Mouse (Mus musculus): ENCODE data around the gene Wfdc13. TPM values are rescaled to one million over a fixed set of nuclear protein-coding genes. Genes with fewer than 3 reads are reported as not detected.
"Not testable (repeated sequence)": the region's sequence is repeated elsewhere in the genome, so short reads cannot be mapped to it uniquely, and the experiment has no call there.

Wfdc13 gene
- total RNA-seq, 2 experiments from 2014 or later, result not detected

- peak overlapping the region; percentile 46 for H3K4me3 ChIP-seq
- peak; percentile 51 to 54 for DNase-seq (ENCODE audit: low spot score in 2 of 2)
- no peak overlapping the region for H3K27ac ChIP-seq
- peak; percentile 81 for TF ChIP-seq CTCF (conservative IDR thresholded peaks at IDR 0.05)
Measured at GRCm38 (mm10) chr2:164678848-164679625, 5.9 kb upstream of the Wfdc13 start.

DNA sequence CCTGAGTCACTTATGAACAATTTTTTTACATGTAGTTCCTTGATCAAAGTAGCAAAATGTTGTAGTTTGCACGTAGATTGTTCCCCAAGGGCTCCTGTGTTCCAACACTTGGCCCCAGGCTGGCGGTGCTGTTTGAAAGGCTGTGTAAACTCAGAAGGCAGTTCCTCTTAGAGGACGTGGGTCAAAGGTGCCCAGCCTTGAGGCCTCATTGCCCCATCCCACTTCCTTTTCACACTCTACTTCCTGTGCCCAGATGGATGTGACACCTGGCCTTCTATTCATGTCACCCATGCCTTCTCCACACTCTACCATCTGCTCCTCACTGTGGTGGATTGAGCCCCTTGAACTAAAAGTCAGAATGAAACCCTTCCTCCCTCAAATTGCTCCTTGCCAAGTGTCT, 5.0 kb upstream of the Wfdc13 start:
- TF ChIP-seq CTCF (conservative IDR thresholded peaks at IDR 0.05), result no peak
- Histone ChIP-seq H3K27ac (no peak overlapping the region), H3K4me3 (no peak overlapping the region)
- no peak for DNase-seq (ENCODE audit: low spot score in 2 of 2)

- H3K27ac ChIP-seq, result no peak within 1 kb of the TSS
- DNase-seq (ENCODE audit: low spot score in 2 of 2), result no peak
- no peak within 1 kb of the TSS for H3K4me3 ChIP-seq
- TF ChIP-seq CTCF (conservative IDR thresholded peaks at IDR 0.05), result no peak
Measured at GRCm38 (mm10) chr2:164698201-164698600, 13.3 kb downstream of the Wfdc13 start, which contains the start of gene Spint4. Gene Spint4 (plus strand): TSS chr2:164698501.

- DNase-seq (ENCODE audit: low spot score in 2 of 2), result no peak
- Histone ChIP-seq H3K4me3 (no peak overlapping the region), H3K27ac (no peak overlapping the region)
- TF ChIP-seq CTCF (conservative IDR thresholded peaks at IDR 0.05), result no peak
Measured at GRCm38 (mm10) chr2:164700959-164701358, 16.1 kb downstream of the Wfdc13 start.

DNA sequence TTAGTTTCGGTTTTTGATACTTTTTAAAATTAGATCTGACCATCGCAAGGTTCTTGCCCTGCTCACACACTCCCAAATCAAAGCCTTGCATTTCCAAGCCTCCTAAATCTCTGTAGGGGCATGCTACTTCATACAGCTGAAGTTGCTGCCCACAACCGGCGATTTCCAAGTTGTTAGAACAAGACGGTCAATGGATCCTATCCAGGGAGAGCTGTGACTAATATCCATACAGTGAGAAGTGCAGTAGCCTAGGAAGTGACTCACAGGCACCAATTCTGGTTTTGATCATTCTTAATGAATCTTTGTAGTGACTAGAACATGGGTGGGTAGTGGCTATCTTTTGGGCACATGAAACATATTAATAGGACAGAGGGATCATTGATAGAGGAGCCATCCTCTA, 16.9 kb downstream of the Wfdc13 start:
- H3K27ac ChIP-seq, result no peak overlapping the region
- TF ChIP-seq CTCF (conservative IDR thresholded peaks at IDR 0.05), result no peak
- DNase-seq (ENCODE audit: low spot score in 2 of 2), result no peak
- no peak overlapping the region for H3K4me3 ChIP-seq

DNA sequence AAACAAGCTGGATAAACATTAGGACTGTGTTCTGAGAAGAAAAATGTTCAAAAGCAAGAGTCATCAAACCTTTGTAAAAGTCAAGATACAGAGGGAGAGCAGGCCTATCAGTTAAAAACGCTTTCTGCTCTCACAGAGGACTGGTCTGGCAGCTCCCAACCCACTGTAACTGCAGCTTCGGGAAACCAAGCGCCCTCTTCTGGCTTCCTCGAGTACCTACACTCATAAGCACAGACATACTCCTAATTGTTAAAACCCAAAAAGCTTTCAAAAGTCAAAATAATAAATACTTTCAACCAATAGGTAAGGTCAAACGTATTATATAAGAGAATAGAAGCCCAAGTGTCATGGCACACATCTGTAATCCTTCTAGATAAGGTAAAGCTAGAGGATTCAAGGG, 19.3 kb downstream of the Wfdc13 start:
- TF ChIP-seq CTCF (conservative IDR thresholded peaks at IDR 0.05), result no peak; the same call in 1 of the 2 replicates
- DNase-seq (ENCODE audit: low spot score in 2 of 2), result no peak
- Histone ChIP-seq H3K4me3 (no peak overlapping the region), H3K27ac (no peak overlapping the region)

DNA sequence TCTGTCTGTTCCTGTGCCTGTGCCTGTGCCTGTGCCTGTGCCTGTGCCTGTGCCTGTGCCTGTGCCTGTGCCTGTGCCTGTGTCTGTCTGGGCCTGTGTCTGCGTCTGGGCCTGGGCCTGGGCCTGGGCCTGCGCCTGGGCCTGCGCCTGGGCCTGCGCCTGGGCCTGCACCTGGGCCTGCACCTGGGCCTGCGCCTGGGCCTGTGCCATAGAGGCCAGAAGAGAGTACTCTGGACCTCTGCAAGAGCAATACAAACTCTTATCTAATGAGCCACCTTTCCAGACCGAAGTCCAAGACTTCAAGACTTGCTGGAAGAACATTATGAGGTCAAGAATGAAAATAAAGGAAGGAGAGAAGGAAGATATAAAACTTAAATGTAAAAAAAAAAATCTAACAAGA, 20.4 kb downstream of the Wfdc13 start:
- Histone ChIP-seq H3K4me3 (no peak overlapping the region), H3K27ac (no peak overlapping the region)
- no peak for DNase-seq (ENCODE audit: low spot score in 2 of 2)
- no peak for TF ChIP-seq CTCF (conservative IDR thresholded peaks at IDR 0.05)

GRCm38 (mm10) chr2:164705991-164706390, 21.1 kb downstream of the Wfdc13 start:
- DNase-seq (ENCODE audit: low spot score in 2 of 2), result no peak
- Histone ChIP-seq H3K4me3 (no peak overlapping the region), H3K27ac (no peak overlapping the region)
- TF ChIP-seq CTCF (conservative IDR thresholded peaks at IDR 0.05), result no peak

- no peak for TF ChIP-seq CTCF (conservative IDR thresholded peaks at IDR 0.05)
Measured at GRCm38 (mm10) chr2:164715005-164715404, 30.1 kb downstream of the Wfdc13 start, which contains the start of gene Spint5. Gene Spint5 (plus strand): TSS chr2:164715305.

GRCm38 (mm10) chr2:164716194-164716786, 31.4 kb downstream of the Wfdc13 start:
- H3K27ac ChIP-seq; H3K4me3 ChIP-seq; DNase-seq (ENCODE audit: low spot score in 2 of 2): not testable (repeated sequence)

More at GRCm38 (mm10) chr2:164715005-164715404, 30.1 kb downstream of the Wfdc13 start, which contains the start of gene Spint5:
- Histone ChIP-seq H3K4me3 (no peak within 1 kb of the TSS), H3K27ac (no peak within 1 kb of the TSS)
- DNase-seq (ENCODE audit: low spot score in 2 of 2), result no peak

GRCm38 (mm10) chr2:164723276-164723675, 38.4 kb downstream of the Wfdc13 start:
- Histone ChIP-seq H3K4me3 (no peak overlapping the region), H3K27ac (no peak overlapping the region)
- DNase-seq (ENCODE audit: low spot score in 2 of 2), result no peak
- no peak for TF ChIP-seq CTCF (conservative IDR thresholded peaks at IDR 0.05)

DNA sequence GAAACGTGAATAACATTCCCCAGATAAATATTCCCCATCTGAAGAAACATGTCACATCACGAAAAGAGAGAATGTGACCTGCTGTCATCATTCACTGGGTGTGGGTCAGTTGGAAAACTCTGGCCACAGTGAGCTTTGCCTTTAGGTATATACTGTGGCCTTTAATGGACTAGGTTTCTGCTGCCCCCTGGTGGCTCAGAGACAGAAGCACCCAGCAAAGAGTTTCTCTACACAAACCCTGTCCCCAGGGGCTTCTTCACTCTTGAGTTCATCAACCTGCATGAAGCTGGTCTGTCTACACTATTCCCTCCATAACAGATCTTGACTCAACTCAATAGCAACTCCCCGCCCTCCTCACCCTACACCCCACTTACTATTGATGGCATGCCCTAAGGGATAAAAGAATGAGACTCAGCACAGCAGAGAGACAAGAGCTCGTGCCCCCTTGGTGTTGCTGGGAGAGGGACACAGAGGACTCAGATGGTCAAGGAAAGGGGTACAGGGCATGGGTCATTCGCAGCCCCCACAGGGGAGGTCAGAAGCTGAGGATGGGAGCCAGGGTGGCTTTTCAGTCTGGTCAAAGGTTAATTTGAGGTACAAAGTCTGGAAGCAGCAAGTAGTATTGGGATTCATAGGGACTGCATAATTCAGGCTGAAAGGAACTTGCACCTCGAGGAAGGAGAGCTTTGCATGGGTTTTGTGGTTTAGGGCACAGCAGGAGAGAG, 41.1 kb downstream of the Wfdc13 start:
- H3K27ac ChIP-seq, result no peak overlapping the region
- peak; percentile 98 for TF ChIP-seq CTCF (conservative IDR thresholded peaks at IDR 0.05)
- no peak overlapping the region for H3K4me3 ChIP-seq
- DNase-seq (ENCODE audit: low spot score in 2 of 2), result peak; percentile 13 to 72

DNA sequence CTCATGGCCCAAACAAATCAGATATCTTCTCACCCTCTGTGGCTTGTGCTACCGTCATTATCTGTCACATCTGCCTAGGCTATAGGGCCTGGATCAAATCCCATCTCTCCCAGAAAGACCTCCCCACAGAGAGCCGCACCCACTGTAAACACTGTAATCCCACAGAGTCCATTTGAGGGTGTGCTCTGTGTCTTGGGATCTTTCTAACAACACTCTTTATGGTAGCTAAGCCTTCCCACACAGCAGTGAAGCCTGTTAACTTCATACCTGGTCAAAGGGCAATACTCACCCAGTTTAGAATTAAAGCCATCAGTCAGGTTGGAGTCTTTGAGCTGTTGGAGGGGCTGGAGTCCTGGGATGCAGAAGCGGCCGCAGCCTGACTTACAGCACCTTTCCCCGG, 46.8 kb downstream of the Wfdc13 start:
- TF ChIP-seq CTCF (conservative IDR thresholded peaks at IDR 0.05), result no peak
- Histone ChIP-seq H3K4me3 (no peak overlapping the region), H3K27ac (no peak overlapping the region)
- DNase-seq (ENCODE audit: low spot score in 2 of 2), result no peak

All from layer of hippocampus, adult 2 months (tissue).